Mouse (Mus musculus) kidney, embryonic 14.5 days (tissue): ENCODE measurements around the gene Macrod2. TPM values are rescaled to one million over a fixed set of nuclear protein-coding genes. Genes with fewer than 3 reads are reported as not detected.
A peak's percentile ranks its signal among the peaks of the same experiment; 100 is the strongest.

Source experiments
- ATAC-seq: fragments of 200-750 bp; cut with Nextera tagmentation; 2 replicates; pipeline ENCODE4 v1.8.0; 2017; ENCODE audit warnings: moderate number of reproducible peaks, mild to moderate bottlenecking, moderate TSS enrichment, moderate library complexity; ENCODE audit not compliant: low FRiP score, low TSS enrichment
- H3K27ac ChIP-seq: fragments of 300-500 bp; sonication (generic); 2 replicates; pipeline ENCODE4 v1.5.1; 2014; ENCODE audit warnings: low read depth, mild to moderate bottlenecking, low read length, moderate library complexity, mixed read lengths
- H3K27me3 ChIP-seq: fragments of 300-500 bp; sonication (generic); 2 replicates; pipeline ENCODE4 v1.6.1; 2014; ENCODE audit warnings: mild to moderate bottlenecking, low read length; ENCODE audit not compliant: control insufficient read depth, insufficient read depth
- H3K36me3 ChIP-seq: fragments of 300-500 bp; sonication (generic); 2 replicates; pipeline ENCODE4 v1.6.1; 2014; ENCODE audit warnings: low read length, mixed read lengths; ENCODE audit not compliant: control insufficient read depth, insufficient read depth
- H3K4me1 ChIP-seq: fragments of 300-500 bp; sonication (generic); 2 replicates; pipeline ENCODE4 v1.6.1; 2014; ENCODE audit warnings: low read length, mixed read lengths; ENCODE audit not compliant: control insufficient read depth, insufficient read depth
- H3K4me2 ChIP-seq: fragments of 300-500 bp; sonication (generic); replicated peaks from 2 replicates; pipeline ENCODE4 v1.6.1; 2014; ENCODE audit warnings: low read depth, mild to moderate bottlenecking, low read length
- H3K4me3 ChIP-seq: fragments of 300-500 bp; sonication (generic); 2 replicates; pipeline ENCODE4 v1.5.1; 2014; ENCODE audit warnings: mild to moderate bottlenecking, low read length
- H3K9ac ChIP-seq: fragments of 300-500 bp; sonication (generic); 2 replicates; pipeline ENCODE4 v1.6.1; 2014; ENCODE audit warnings: low read depth, mild to moderate bottlenecking, low read length, moderate library complexity
- H3K9me3 ChIP-seq: fragments of 300-500 bp; sonication (generic); 2 replicates; pipeline ENCODE4 v1.6.1; 2016; ENCODE audit warnings: low read length; ENCODE audit not compliant: control insufficient read depth
- WGBS: fragments of 180-500 bp; shearing (Covaris S2); extraction: QIAGEN DNeasy Blood & Tissue Kit; methylation state at CpG from one replicate; pipeline ENCODE4 v1.1.7; 2014; 5-methylcytosine and 5-hydroxymethylcytosine counted together
- polyA plus RNA-seq: library from polyadenylated mRNA; unstranded; fragments of >200 nt; fragmentation: Nextera tagmentation; extraction: Ambion mirVana; gene quantifications from 2 replicates; pipeline ENCODE4 v1.2.1, GENCODE M21; 2014

Macrod2 gene
- polyA plus RNA-seq, 1 experiment from 2014 or later, result 22.2 TPM

DNA sequence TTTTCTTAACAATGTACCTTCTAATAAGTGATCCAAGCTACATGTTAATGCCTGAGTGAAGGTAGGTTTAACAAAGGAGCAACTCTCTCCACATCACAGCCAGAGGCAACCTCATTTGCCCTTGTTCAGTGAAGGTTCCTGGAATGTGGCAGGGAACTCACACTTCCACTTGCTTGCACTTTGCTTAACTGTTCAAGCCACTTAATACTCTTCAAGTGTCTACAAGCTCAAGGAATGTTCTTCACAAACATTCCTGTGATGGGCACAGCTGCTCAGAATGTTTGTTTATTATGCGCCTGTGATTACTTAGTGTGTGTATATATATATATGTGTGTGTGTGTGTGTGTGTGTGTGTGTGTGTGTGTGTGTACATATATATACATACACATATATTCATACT is 1721.5 kb downstream of the Macrod2 start:
- H3K9ac ChIP-seq, result no peak overlapping the region
- H3K27me3 ChIP-seq, result no peaks in the 10 kb centered on the region
- H3K36me3 ChIP-seq, result no peaks in the 10 kb centered on the region
- H3K4me2 ChIP-seq, result no peak overlapping the region
- no peaks in the 10 kb centered on the region for H3K9me3 ChIP-seq
- no peak overlapping the region for H3K4me3 ChIP-seq
- H3K4me1 ChIP-seq, result no peaks in the 10 kb centered on the region
- 93% methylated on average over 1 of the region's 1 CpGs for WGBS
- ATAC-seq, result no peak
- H3K27ac ChIP-seq, result no peak overlapping the region

- no peak overlapping the region for H3K9ac ChIP-seq
- H3K4me2 ChIP-seq, result no peak overlapping the region
- H3K27me3 ChIP-seq, result no peaks in the 10 kb centered on the region
- no peaks in the 10 kb centered on the region for H3K9me3 ChIP-seq
- ATAC-seq, result no peak
- WGBS, result 63% methylated on average over 3 of the region's 3 CpGs
- no peaks in the 10 kb centered on the region for H3K36me3 ChIP-seq
- no peak overlapping the region for H3K27ac ChIP-seq
- H3K4me1 ChIP-seq, result no peaks in the 10 kb centered on the region
- no peak overlapping the region for H3K4me3 ChIP-seq
Measured at GRCm38 (mm10) chr2:142128109-142128508, 1733.0 kb downstream of the Macrod2 start.

DNA sequence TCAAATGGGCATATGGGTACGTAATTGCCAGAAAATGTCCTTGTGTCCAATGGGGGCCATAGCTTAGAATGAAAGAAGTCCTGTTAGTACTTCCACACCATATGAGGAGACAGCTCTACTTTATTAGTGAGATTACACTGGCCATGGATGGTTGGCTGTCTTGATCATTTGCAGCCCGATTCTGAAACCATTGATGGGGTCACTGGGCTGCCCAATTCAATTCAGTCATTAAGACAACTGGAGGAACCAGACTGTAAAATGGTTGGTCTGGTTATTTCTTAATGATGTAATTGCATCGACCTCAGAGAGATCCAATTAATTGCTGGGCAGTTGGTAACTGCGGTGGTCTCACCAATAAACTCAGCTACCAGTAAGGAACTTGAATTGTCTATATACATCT is 1734.1 kb downstream of the Macrod2 start:
- Histone ChIP-seq H3K4me1 (no peaks in the 10 kb centered on the region), H3K36me3 (no peaks in the 10 kb centered on the region), H3K4me3 (no peak overlapping the region), H3K4me2 (no peak overlapping the region), H3K27ac (no peak overlapping the region), H3K9me3 (no peaks in the 10 kb centered on the region), H3K27me3 (no peaks in the 10 kb centered on the region), H3K9ac (no peak overlapping the region)
- WGBS, result 78% methylated on average over 4 of the region's 4 CpGs
- no peak for ATAC-seq

- H3K36me3 ChIP-seq, result no peaks in the 10 kb centered on the region
- WGBS, result 94% methylated on average over 2 of the region's 2 CpGs
- ATAC-seq, result no peak
Measured at GRCm38 (mm10) chr2:142149310-142149709, 1754.2 kb downstream of the Macrod2 start.

GRCm38 (mm10) chr2:142163506-142164275 is 1768.6 kb downstream of the Macrod2 start:
- Histone ChIP-seq H3K4me1 (no peaks in the 10 kb centered on the region), H3K9ac (no peak overlapping the region), H3K9me3 (no peaks in the 10 kb centered on the region), H3K4me3 (no peak overlapping the region), H3K27ac (no peak overlapping the region), H3K36me3 (no peaks in the 10 kb centered on the region), H3K27me3 (no peaks in the 10 kb centered on the region), H3K4me2 (no peak overlapping the region)
- WGBS, result 46% methylated on average over 10 of the region's 10 CpGs
- ATAC-seq, result no peak

More at GRCm38 (mm10) chr2:142149310-142149709, 1754.2 kb downstream of the Macrod2 start:
- Histone ChIP-seq H3K4me3 (no peak overlapping the region), H3K27ac (no peak overlapping the region), H3K4me1 (no peaks in the 10 kb centered on the region), H3K4me2 (no peak overlapping the region), H3K9me3 (no peaks in the 10 kb centered on the region), H3K27me3 (no peaks in the 10 kb centered on the region), H3K9ac (no peak overlapping the region)

- Histone ChIP-seq H3K9ac (no peak overlapping the region), H3K36me3 (no peaks in the 10 kb centered on the region), H3K9me3 (no peaks in the 10 kb centered on the region), H3K27ac (no peak overlapping the region), H3K4me2 (no peak overlapping the region), H3K4me3 (no peak overlapping the region), H3K27me3 (peaks cover 4% of the 10 kb centered on the region; the same call in 1 of the 2 replicates), H3K4me1 (no peaks in the 10 kb centered on the region)
- peak; percentile 91 for ATAC-seq
- 21% methylated on average over 2 of the region's 2 CpGs for WGBS
Measured at GRCm38 (mm10) chr2:142169649-142170048, 1774.5 kb downstream of the Macrod2 start.

DNA sequence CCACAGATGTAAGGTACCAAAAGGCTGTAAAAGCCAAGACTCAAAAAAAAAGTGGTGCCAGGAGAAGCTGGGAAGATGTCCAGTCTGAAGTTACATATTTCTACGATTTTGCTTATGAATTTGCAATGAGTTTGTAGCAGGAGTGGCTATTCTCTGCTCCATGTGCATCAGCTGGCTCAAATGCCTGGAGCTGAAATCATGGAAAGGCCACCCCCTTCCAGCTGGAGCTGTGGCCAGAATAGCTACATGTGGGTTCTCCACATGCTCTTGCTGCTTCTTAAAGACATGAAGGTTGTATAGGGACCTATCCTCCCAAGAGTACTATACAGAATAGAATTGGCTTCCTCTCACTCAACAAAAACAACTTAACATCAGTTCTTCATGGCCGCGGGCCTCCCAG is 1777.6 kb downstream of the Macrod2 start:
- Histone ChIP-seq H3K9ac (no peak overlapping the region), H3K9me3 (no peaks in the 10 kb centered on the region), H3K27ac (no peak overlapping the region), H3K4me2 (no peak overlapping the region), H3K4me3 (no peak overlapping the region), H3K4me1 (no peaks in the 10 kb centered on the region), H3K27me3 (peaks cover 4% of the 10 kb centered on the region; the same call in 1 of the 2 replicates), H3K36me3 (no peaks in the 10 kb centered on the region)
- no peak for ATAC-seq
- 96% methylated on average over 3 of the region's 3 CpGs for WGBS

GRCm38 (mm10) chr2:142174039-142174438 is 1778.9 kb downstream of the Macrod2 start:
- H3K4me1 ChIP-seq, result no peaks in the 10 kb centered on the region
- H3K36me3 ChIP-seq, result no peaks in the 10 kb centered on the region
- no peaks in the 10 kb centered on the region for H3K9me3 ChIP-seq
- no peak overlapping the region for H3K27ac ChIP-seq
- no peak overlapping the region for H3K4me2 ChIP-seq
- 69% methylated on average over 2 of the region's 2 CpGs for WGBS
- no peak overlapping the region for H3K4me3 ChIP-seq
- no peak overlapping the region for H3K9ac ChIP-seq
- peaks cover 4% of the 10 kb centered on the region; the same call in 1 of the 2 replicates for H3K27me3 ChIP-seq
- no peak for ATAC-seq

GRCm38 (mm10) chr2:142186922-142187321 is 1791.8 kb downstream of the Macrod2 start:
- no peaks in the 10 kb centered on the region for H3K4me1 ChIP-seq
- 48% methylated on average over 2 of the region's 2 CpGs for WGBS
- 0 out of 2 replicates have a peak, but pooled peaks have one; percentile 47 for ATAC-seq
- H3K4me2 ChIP-seq, result no peak overlapping the region
- H3K27me3 ChIP-seq, result no peaks in the 10 kb centered on the region
- H3K9me3 ChIP-seq, result no peaks in the 10 kb centered on the region
- H3K4me3 ChIP-seq, result no peak overlapping the region
- no peak overlapping the region for H3K27ac ChIP-seq
- no peaks in the 10 kb centered on the region for H3K36me3 ChIP-seq
- no peak overlapping the region for H3K9ac ChIP-seq
